Mouse (Mus musculus): ENCODE measurements around the gene Gadd45gip1. TPM values are rescaled to one million over a fixed set of nuclear protein-coding genes. Genes with fewer than 3 reads are reported as not detected.

Gene Gadd45gip1
- total RNA-seq, 1 experiment = 30.8 TPM

GRCm38 (mm10) chr8:84878915-84879314 is 47.6 kb downstream of the Gadd45gip1 start:
- H3K36me3 ChIP-seq (ENCODE audit: control insufficient read depth, insufficient read depth, low read length, poor library complexity, severe bottlenecking) = peaks cover 7% of the 10 kb centered on the region
- TF ChIP-seq ZC3H11A (IDR thresholded peaks at IDR 0.05; ENCODE audit: borderline replicate concordance, low read depth, low read length) = no peak
- TF ChIP-seq CHD2 (IDR thresholded peaks at IDR 0.05; ENCODE audit: low read depth, low read length) = no peak
- TF ChIP-seq ZNF384 (IDR thresholded peaks at IDR 0.05; ENCODE audit: low read depth, low read length) = no peak
- TF ChIP-seq MAFK (IDR thresholded peaks at IDR 0.05; ENCODE audit: insufficient read depth, low read depth, low read length) = no peak
- TF ChIP-seq HCFC1 (IDR thresholded peaks at IDR 0.05; ENCODE audit: borderline replicate concordance, insufficient read depth, low read length) = no peak
- no peak overlapping the region for H3K27ac ChIP-seq (ENCODE audit: insufficient read depth, low read depth, low read length, poor library complexity, severe bottlenecking)
- no peaks in the 10 kb centered on the region for H3K9me3 ChIP-seq (ENCODE audit: control insufficient read depth, insufficient read depth, low read depth, low read length)
- no peak for DNase-seq (ENCODE audit: low read depth, low spot score)
- no peak overlapping the region for H3K4me3 ChIP-seq (ENCODE audit: insufficient read depth in 1 of 2, low read depth in 1 of 2, low read length in 2 of 2, poor library complexity in 1 of 2, severe bottlenecking in 1 of 2)
- in situ Hi-C loops (cut with MboI; ENCODE audit: low sequenced_read_pairs in 2 of 2, unreplicated experiment in 2 of 2) = no loop called here
- no peaks in the 10 kb centered on the region for H3K4me1 ChIP-seq (ENCODE audit: control insufficient read depth in 2 of 2, insufficient read depth in 2 of 2, low read length in 2 of 2, poor library complexity in 1 of 2)
- no peak overlapping the region for H3K9ac ChIP-seq (ENCODE audit: insufficient read depth, low read depth, low read length, poor library complexity, severe bottlenecking)

DNA sequence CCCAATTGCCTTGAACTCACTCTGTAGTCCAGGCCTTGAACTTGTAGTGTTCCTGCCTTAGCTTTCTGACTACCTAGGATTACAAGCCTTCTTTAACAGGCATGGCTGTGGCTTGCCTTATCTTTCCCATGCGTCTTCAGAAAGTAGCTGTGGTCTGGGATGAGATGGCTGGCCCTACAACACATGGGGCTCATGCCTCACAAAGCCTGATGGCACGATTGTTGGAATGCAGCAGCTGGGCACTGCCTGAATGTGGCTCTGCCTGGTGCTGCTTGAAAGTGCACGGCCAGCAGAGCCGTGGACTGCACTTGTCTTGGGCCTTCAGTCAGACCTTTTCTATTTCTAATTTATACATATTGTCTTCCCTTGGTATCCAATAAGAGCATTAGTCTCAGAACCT is 53.4 kb downstream of the Gadd45gip1 start:
- no peak for DNase-seq (ENCODE audit: low read depth, low spot score)
- no peaks in the 10 kb centered on the region for H3K9me3 ChIP-seq (ENCODE audit: control insufficient read depth, insufficient read depth, low read depth, low read length)
- H3K36me3 ChIP-seq (ENCODE audit: control insufficient read depth, insufficient read depth, low read length, poor library complexity, severe bottlenecking) = peaks cover 27% of the 10 kb centered on the region
- H3K4me3 ChIP-seq (ENCODE audit: insufficient read depth in 1 of 2, low read depth in 1 of 2, low read length in 2 of 2, poor library complexity in 1 of 2, severe bottlenecking in 1 of 2) = no peak overlapping the region
- in situ Hi-C loops (cut with MboI; ENCODE audit: low sequenced_read_pairs in 2 of 2, unreplicated experiment in 2 of 2) = no loop called here
- H3K4me1 ChIP-seq (ENCODE audit: control insufficient read depth in 2 of 2, insufficient read depth in 2 of 2, low read length in 2 of 2, poor library complexity in 1 of 2) = no peaks in the 10 kb centered on the region
- no peak overlapping the region for H3K9ac ChIP-seq (ENCODE audit: insufficient read depth, low read depth, low read length, poor library complexity, severe bottlenecking)
- no peak for TF ChIP-seq ZC3H11A (IDR thresholded peaks at IDR 0.05; ENCODE audit: borderline replicate concordance, low read depth, low read length)
- TF ChIP-seq HCFC1 (IDR thresholded peaks at IDR 0.05; ENCODE audit: borderline replicate concordance, insufficient read depth, low read length) = no peak
- TF ChIP-seq CHD2 (IDR thresholded peaks at IDR 0.05; ENCODE audit: low read depth, low read length) = no peak
- no peak for TF ChIP-seq ZNF384 (IDR thresholded peaks at IDR 0.05; ENCODE audit: low read depth, low read length)
- TF ChIP-seq MAFK (IDR thresholded peaks at IDR 0.05; ENCODE audit: insufficient read depth, low read depth, low read length) = no peak
- no peak overlapping the region for H3K27ac ChIP-seq (ENCODE audit: insufficient read depth, low read depth, low read length, poor library complexity, severe bottlenecking)

Other genes with a start within 250 kb of the Gadd45gip1 start
- gene Ier2, start 168.7 kb upstream of the Gadd45gip1 start, total RNA-seq (2012; rRNA removed) = 49.3 and 49.7 TPM in 2 replicates
- gene Trmt1, start 145.2 kb upstream of the Gadd45gip1 start, total RNA-seq (2012; rRNA removed) = 260 and 334 TPM in 2 replicates
- gene Nacc1, start 143.7 kb upstream of the Gadd45gip1 start, total RNA-seq (2012; rRNA removed) = 75.4 and 85.5 TPM in 2 replicates
- 0.49 and 0.74 TPM in 2 replicates for gene Lyl1, start 130.1 kb upstream of the Gadd45gip1 start, total RNA-seq (2012; rRNA removed)
- gene G430095P16Rik, start 108.5 kb upstream of the Gadd45gip1 start, total RNA-seq (2012; rRNA removed) = 1.5 and 2.1 TPM in 2 replicates
- gene Nfix, start 31.2 kb upstream of the Gadd45gip1 start, total RNA-seq (2012; rRNA removed) = 0.58 and 0.89 TPM in 2 replicates
- 1.0 and 1.4 TPM in 2 replicates for gene Dand5, start 8.7 kb upstream of the Gadd45gip1 start, total RNA-seq (2012; rRNA removed)
- 76.7 and 76.8 TPM in 2 replicates for gene Rad23a, start 9.1 kb downstream of the Gadd45gip1 start, total RNA-seq (2012; rRNA removed)
- gene Calr, start 15.4 kb downstream of the Gadd45gip1 start, total RNA-seq (2012; rRNA removed) = 1,121 and 1,357 TPM in 2 replicates
- gene Farsa, start 25.5 kb downstream of the Gadd45gip1 start, total RNA-seq (2012; rRNA removed) = 123 and 137 TPM in 2 replicates
- gene Syce2, start 40.6 kb downstream of the Gadd45gip1 start, total RNA-seq (2012; rRNA removed) = 34.7 and 42.3 TPM in 2 replicates
- gene Gcdh, start 62.4 kb downstream of the Gadd45gip1 start, total RNA-seq (2012; rRNA removed) = 36.3 and 57.2 TPM in 2 replicates
- gene Klf1, start 70.4 kb downstream of the Gadd45gip1 start, total RNA-seq (2012; rRNA removed) = 0.31 and 0.53 TPM in 2 replicates
- 23.7 and 29.5 TPM in 2 replicates for gene Dnase2a, start 77.0 kb downstream of the Gadd45gip1 start, total RNA-seq (2012; rRNA removed)
- gene Mast1, start 105.8 kb downstream of the Gadd45gip1 start, total RNA-seq (2012; rRNA removed) = 1.4 and 2.5 TPM in 2 replicates
- gene Rtbdn, start 115.5 kb downstream of the Gadd45gip1 start, total RNA-seq (2012; rRNA removed) = 0.13 TPM in 1 of 2 replicates, not detected in the other
- gene Gm49661, start 137.9 kb downstream of the Gadd45gip1 start, total RNA-seq (2012; rRNA removed) = not detected in 2 replicates
- 259 and 328 TPM in 2 replicates for gene Prdx2, start 138.1 kb downstream of the Gadd45gip1 start, total RNA-seq (2012; rRNA removed)
- gene Rnaseh2a, start 138.2 kb downstream of the Gadd45gip1 start, total RNA-seq (2012; rRNA removed) = 160 and 174 TPM in 2 replicates
- 53.8 and 57.6 TPM in 2 replicates for gene Junb, start 147.2 kb downstream of the Gadd45gip1 start, total RNA-seq (2012; rRNA removed)
- gene Hook2, start 159.1 kb downstream of the Gadd45gip1 start, total RNA-seq (2012; rRNA removed) = 28.6 and 52.9 TPM in 2 replicates
- gene Best2, start 183.0 kb downstream of the Gadd45gip1 start, total RNA-seq (2012; rRNA removed) = 0.22 and 0.48 TPM in 2 replicates
- 237 and 266 TPM in 2 replicates for gene Asna1, start 193.8 kb downstream of the Gadd45gip1 start, total RNA-seq (2012; rRNA removed)
- 161 and 181 TPM in 2 replicates for gene Trir, start 195.3 kb downstream of the Gadd45gip1 start, total RNA-seq (2012; rRNA removed)
- gene Tnpo2, start 205.4 kb downstream of the Gadd45gip1 start, total RNA-seq (2012; rRNA removed) = 88.4 and 101 TPM in 2 replicates
- 49.3 and 86.0 TPM in 2 replicates for gene Fbxw9, start 228.5 kb downstream of the Gadd45gip1 start, total RNA-seq (2012; rRNA removed)
- gene Gm5741, start 236.5 kb downstream of the Gadd45gip1 start, total RNA-seq (2012; rRNA removed) = not detected in 2 replicates
- gene Dhps, start 240.2 kb downstream of the Gadd45gip1 start, total RNA-seq (2012; rRNA removed) = 54.1 and 63.1 TPM in 2 replicates
- 24.9 and 27.6 TPM in 2 replicates for gene Wdr83os, start 249.2 kb downstream of the Gadd45gip1 start, total RNA-seq (2012; rRNA removed)
- 26.4 and 32.6 TPM in 2 replicates for gene Wdr83, start 249.8 kb downstream of the Gadd45gip1 start, total RNA-seq (2012; rRNA removed)